Mouse (Mus musculus) granulocyte monocyte progenitor cell, adult 5-6 weeks (primary cell): ENCODE measurements around the gene Ubox5. TPM values are rescaled to one million over a fixed set of nuclear protein-coding genes. Genes with fewer than 3 reads are reported as not detected.
"Not testable (repeated sequence)": the region's sequence is repeated elsewhere in the genome, so short reads cannot be mapped to it uniquely, and the experiment has no call there.

Source experiments
- ATAC-seq: replicated peaks from 2 replicates; pipeline ENCODE4 v1.8.0; 2016; ENCODE audit warnings: mild to moderate bottlenecking, moderate TSS enrichment, inconsistent platforms; ENCODE audit not compliant: poor library complexity, severe bottlenecking
- total RNA-seq, 2 experiments: library from RNA; stranded (forward) in 1 of 2; stranded (reverse) in 1 of 2; fragments of 200-712, 200-1000 nt in 1 of 2; fragments of >200 nt in 1 of 2; fragmentation: Nextera tagmentation in 1 of 2; gene quantifications; 2 replicates each; pipeline ENCODE4 v1.2.3; 2014 to 2017

Gene Ubox5
- total RNA-seq (2014; fragmentation: Nextera tagmentation) (7.0 and 9.3 TPM in 2 replicates), total RNA-seq (2017) (5.9 and 10.0 TPM in 2 replicates)

DNA sequence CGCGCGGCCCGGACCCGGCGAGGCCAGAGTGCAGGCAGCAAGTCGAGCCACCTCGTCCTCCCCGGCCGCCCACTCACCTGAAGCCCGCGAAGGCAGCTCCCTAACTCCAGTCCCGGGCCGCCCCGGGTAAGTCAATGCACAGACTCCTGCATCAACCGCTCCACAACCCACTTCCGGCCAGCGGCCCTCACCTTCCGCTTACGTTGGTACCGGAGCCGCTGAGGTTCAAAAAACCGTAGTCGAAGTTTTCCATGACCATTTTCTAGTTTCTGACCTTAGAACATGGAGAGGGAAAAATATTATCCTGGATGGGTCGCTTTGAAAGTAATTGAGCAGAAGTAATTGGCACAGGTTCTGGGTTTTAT, at the start of gene Ubox5, which contains the start of gene Fastkd5:
Gene Ubox5 (minus strand): TSS at position 200 of the 365 bp plus-strand sequence.
Gene Fastkd5 (minus strand): TSS at position 189 of the 365 bp plus-strand sequence.
- peak; percentile 78 for ATAC-seq

- no peak for ATAC-seq
These were observed 49.3 kb upstream of the Ubox5 start for GRCm38 (mm10) chr2:130679154-130679553.

GRCm38 (mm10) chr2:130677211-130677610, 47.4 kb upstream of the Ubox5 start:
- no peak for ATAC-seq

DNA sequence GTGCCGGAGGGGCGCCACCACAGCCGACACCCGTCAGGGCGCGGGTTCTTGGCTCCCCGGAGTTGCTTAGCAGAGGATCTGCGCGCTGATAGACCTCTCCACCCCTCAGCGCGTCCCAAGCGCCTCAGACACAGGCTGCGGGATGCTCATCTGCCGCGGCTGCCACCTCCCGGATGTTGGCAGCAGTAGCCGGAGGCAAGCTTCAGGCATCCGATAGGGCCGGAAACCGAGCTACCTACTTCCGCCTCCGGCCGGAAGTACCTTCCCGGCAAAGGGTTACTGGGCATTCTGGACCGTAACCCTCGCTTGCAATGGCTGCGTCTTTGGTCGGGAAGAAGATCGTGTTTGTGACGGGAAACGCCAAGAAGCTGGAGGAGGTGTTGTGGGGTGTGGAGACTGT, 37.7 kb upstream of the Ubox5 start, which contains the start of gene Itpa:
Gene Itpa (plus strand): TSS at position 52 of the 400 bp plus-strand sequence.
- peak; percentile 68 for ATAC-seq

- peak; percentile 80 for ATAC-seq
These were observed 34.4 kb upstream of the Ubox5 start, which contains the start of gene Ddrgk1 for GRCm38 (mm10) chr2:130664102-130664701. TSS of gene Ddrgk1 (minus strand) at chr2:130664659.

GRCm38 (mm10) chr2:130663342-130663741, 33.5 kb upstream of the Ubox5 start:
- ATAC-seq = no peak

DNA sequence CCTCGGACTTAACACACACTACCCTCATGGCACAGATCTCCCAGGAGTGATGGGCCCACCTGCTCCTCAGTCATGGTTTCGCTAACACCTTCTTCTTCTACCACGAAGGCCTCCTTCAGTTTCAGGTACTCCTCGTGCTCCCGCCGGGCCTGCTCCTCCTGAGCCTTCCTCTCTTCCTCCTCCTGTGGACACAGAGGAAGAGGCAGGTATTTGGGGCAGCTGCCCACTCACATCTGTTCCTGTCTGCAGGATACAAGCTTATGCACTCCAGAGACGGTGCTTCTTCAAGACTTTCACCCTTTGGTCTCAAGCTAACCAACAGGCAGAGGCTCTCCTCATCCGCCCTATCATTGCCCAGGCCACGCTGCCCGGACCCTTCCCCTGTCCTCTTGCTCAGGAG, 28.7 kb upstream of the Ubox5 start:
- ATAC-seq = no peak

GRCm38 (mm10) chr2:130657541-130657940, 27.7 kb upstream of the Ubox5 start:
- no peak for ATAC-seq

DNA sequence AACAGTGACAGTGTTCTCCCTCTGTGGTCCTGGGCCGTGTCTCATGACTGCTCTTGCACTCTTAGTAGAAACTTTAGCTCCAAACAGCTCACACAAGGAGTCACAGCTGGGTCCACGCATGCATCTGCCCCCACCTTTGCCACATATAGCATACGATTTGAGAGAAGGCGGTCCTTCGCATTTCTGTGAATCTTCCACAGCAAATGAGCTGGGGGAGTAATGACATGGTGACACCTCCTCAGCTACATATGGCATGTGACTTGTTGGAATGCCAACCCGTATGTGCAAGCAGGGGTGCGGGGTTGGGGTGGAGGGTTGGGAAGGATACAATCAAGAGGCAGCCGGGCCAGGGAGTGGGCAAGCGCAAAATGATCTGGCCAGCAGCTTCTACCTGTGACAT, 26.7 kb upstream of the Ubox5 start:
- no peak for ATAC-seq

GRCm38 (mm10) chr2:130655660-130656339, 26.0 kb upstream of the Ubox5 start:
- ATAC-seq = no peak

DNA sequence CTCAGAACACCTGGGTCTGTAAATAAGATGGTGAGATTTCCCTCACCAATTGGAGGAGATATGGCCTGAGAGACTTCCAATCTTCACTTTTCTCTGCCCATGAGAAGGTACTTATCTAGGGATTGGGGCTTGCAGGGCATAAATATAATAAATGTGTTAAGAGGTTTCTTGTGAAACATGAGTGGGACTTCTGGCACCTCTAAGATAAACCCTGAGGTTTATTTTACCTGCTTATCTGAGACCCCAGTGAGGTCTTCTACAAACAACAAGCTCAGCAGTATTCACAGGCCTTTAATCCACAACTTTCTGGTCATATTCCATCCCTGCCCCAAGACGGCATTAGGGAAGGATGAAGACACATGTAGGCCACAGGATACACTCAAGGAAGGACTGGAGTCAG, 23.9 kb upstream of the Ubox5 start:
- ATAC-seq = no peak

DNA sequence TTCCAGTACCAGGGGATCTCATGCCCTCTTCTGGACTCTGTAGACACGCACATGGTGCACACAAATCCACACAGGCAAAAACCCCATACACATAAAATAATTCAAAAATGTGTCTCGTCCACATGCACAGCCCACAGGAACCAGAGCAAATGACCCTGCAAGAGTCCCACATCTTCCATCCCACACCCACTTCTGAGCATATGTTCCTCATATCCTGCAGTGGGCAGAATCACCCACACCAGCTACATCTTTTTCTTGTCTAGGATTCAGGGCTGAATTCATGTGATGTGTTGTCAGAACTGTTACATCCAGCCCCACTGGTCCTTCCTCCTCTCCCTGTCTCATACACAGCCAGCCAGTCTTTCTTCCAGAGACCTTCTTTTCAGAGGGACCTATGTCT, 23.5 kb upstream of the Ubox5 start:
- ATAC-seq = no peak

GRCm38 (mm10) chr2:130649028-130649427, 19.2 kb upstream of the Ubox5 start:
- not testable (repeated sequence) for ATAC-seq

- ATAC-seq = no peak
These were observed 15.4 kb upstream of the Ubox5 start for GRCm38 (mm10) chr2:130645198-130645597.

DNA sequence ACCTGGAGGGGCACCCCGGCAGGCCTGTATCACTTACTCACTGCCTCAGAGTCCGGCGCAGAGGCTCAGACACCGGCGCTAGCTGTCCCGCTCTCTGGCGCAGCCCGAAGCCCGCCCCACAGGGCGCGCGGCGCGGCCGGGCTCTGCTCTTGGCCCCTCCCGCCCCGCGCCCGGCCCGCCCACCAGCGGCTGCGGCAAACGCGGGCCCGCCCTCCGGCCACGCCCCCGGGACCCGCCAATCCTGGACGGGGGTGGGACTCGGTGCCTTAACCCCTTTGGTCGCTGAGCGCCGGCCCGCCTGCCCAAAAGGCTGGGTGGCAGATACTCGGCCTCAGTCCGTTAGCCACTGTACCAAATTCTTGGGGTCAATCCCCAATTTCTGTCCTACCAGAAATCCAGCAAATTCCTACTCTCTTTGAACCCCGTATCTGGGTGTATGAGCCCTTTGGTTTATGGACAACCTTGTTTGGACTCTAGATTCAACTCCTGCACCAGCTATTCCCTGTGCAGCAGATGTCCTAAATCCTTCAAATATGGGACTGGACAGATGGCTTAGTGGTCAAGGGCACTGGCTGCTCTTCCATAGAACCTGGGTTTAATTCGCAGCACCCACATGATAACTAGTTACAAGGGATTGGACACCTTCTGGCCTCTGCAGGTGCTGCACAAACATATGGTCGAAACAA, 13.0 kb upstream of the Ubox5 start, which contains the start of gene Lzts3:
Gene Lzts3 (minus strand): TSS at position 120 of the 686 bp plus-strand sequence.
- ATAC-seq = peak; percentile 91

GRCm38 (mm10) chr2:130642197-130642660, 12.4 kb upstream of the Ubox5 start:
- no peak for ATAC-seq

DNA sequence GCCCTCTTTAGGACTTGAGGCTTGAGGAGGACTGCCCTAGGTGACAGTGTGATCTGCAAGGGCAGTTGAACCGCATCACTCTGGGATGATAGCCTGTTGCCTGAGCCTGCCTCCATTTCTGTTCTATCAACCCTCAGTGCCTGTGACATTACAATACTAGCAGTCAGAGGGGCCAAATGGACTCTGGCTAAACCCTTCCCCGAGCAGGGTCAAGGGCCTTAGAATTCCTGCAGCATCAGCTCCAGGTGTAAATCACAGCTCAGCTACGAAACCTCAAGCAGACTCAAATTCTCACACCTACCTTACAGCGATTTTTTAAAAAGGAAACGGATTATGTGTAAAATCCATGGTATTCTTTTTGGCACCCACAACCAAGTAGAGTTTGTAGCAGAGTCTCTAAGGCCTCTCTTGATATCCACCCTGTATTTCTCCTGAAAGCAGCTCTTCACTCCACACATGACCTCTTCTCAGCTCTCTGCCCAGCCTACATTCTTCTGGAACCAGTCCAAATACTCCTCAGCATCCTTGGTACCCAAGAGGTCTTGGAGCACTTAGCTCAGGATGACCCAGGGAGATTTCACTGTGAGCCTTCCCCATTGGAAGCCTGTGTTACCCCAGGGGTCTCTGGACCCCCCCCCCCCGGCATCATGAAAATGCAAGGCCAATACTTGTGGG, 11.7 kb upstream of the Ubox5 start:
- ATAC-seq = no peak

DNA sequence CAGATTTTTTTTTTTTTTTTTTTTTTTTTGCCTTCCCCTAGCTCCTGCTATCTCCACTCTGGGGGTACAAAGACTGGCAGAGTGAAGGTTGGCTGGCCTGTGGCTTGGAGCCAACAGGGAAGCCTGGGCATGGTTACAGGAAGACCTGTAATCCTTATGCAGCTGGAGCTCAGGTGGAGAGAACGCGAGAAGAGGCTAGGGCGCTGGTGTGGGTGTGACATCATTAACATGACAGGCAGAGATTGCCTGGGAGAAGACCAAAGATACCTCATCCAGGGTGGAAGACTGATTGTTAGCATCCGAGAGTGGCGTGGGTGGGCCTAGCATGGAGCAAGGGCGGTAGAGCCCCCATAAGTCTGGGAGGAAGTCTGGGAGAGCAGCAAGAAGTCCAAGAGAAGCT, 9.4 kb upstream of the Ubox5 start:
- no peak for ATAC-seq

DNA sequence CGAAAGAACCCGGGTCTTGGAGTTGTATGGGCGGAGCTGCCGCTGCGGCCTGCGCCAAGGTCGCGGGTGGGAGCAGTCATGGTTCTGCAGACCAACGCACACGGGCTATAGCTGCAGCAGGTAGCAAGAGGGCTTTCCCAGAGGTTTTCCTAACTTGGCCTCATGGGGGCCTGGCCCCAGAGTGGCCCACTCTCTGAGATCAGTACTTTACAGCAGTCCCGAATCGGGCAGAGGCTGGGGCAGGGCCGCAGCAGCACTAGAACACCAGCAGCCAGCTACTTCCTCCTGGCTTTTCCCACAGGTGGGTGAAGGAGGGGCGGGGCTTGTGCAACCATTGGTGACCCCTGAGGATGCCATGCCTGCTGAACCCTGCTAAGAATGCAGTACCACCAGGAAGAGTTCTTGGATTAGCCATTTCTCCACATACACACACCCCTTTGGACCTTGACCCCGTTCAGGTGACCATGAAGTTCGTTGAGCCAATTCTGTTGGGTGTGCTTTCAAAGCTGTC, 8.3 kb upstream of the Ubox5 start:
- ATAC-seq = no peak

- peak; percentile 57 for ATAC-seq
These were observed 6.0 kb upstream of the Ubox5 start for GRCm38 (mm10) chr2:130635847-130636246.
